Mouse (Mus musculus) thymus, adult 2 months (tissue): ENCODE data around the gene Grin2c.

Experiments
- CTCF ChIP-seq: fragments of 200-500 bp; IDR thresholded peaks from 2 replicates; pipeline ENCODE4 v1.5.1; 2012; ENCODE audit warnings: mild to moderate bottlenecking, control low read depth, low read length, moderate library complexity, borderline replicate concordance; ENCODE audit not compliant: control insufficient read depth, poor library complexity, insufficient read depth; ENCODE audit errors: extremely low read depth
- POLR2A ChIP-seq: fragments of 200-500 bp; IDR thresholded peaks from 2 replicates; pipeline ENCODE4 v1.6.1; 2012; ENCODE audit warnings: mild to moderate bottlenecking, low read length, control low read depth, moderate library complexity; ENCODE audit not compliant: control insufficient read depth, poor library complexity, insufficient read depth; ENCODE audit errors: extremely low read depth

DNA sequence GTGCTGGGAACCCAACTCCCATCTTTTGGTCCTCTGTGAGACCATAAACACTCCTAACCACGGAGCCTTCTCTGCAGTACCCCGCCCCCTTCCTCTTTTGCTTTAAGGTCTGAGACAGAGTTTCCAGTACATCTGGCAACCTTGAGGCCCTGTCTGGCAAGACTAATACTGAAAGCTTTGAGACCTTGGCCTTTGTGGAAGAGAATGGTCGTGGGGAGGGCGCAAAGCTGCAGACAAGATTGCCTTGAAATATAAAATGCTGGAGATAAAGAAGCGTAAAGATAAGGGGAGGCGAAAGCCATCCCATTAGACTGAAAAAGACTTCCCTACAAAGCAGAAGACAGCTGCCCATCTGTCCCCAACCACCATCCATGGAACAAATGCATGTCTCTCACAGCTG, 8.5 kb upstream of the Grin2c start:
- no peak for TF ChIP-seq CTCF
- TF ChIP-seq POLR2A, result no peak
